Mouse (Mus musculus): Measurements from ENCODE around the gene Spcs3.
"Not testable (repeated sequence)": the region's sequence is repeated elsewhere in the genome, so short reads cannot be mapped to it uniquely, and the experiment has no call there.

Spcs3 gene

DNA sequence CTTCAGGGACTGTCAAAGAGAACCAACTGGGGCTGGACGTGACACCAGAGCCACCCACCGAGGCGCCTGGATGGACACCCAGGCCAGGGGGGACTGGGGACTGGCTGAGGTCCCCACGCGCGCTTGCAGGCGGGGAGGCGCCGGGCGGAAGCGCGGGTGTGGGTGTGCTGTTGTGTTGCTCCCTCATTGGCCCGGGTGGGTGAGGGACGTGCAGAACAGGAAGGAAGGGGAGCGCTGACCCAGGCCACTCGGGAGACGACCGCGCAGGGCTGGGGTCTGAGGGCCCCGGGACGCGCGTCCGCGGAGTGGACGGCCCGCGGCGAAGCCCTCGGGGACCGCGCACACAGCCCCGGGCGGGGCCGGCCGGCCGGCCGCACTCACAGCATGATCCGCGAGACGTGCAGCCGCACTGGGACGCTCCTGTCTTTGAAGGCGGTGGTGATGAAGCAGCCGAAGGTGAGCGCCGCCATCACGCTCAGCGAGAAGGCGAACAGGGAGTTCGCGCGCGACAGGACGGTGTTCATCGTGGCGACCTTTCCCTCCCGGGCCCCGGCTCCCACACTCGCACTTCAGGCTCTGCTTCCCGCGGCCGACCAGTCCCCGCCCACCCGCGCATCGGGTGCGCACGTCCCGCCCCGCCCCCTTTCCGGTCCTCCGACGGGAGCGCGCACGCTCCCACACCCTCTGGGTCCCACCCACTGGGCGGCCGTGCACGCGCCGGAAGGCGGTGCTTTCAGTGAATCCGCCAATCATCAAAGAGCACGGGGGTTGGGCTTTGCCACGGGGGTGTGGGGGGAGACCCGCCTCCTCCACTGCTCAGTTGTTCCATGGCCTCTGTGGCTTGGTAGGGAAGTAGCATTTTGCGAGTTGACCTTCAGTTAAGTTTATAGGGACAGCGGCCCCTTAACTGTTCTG is at the start of gene Spcs3, which contains the start of gene Asb5:
Gene Spcs3 (minus strand): TSS at position 617 of the 915 bp plus-strand sequence.
Gene Asb5 (plus strand): TSS at position 199 of the 915 bp plus-strand sequence.
- peak; percentile 93 to 97 for DNase-seq

DNA sequence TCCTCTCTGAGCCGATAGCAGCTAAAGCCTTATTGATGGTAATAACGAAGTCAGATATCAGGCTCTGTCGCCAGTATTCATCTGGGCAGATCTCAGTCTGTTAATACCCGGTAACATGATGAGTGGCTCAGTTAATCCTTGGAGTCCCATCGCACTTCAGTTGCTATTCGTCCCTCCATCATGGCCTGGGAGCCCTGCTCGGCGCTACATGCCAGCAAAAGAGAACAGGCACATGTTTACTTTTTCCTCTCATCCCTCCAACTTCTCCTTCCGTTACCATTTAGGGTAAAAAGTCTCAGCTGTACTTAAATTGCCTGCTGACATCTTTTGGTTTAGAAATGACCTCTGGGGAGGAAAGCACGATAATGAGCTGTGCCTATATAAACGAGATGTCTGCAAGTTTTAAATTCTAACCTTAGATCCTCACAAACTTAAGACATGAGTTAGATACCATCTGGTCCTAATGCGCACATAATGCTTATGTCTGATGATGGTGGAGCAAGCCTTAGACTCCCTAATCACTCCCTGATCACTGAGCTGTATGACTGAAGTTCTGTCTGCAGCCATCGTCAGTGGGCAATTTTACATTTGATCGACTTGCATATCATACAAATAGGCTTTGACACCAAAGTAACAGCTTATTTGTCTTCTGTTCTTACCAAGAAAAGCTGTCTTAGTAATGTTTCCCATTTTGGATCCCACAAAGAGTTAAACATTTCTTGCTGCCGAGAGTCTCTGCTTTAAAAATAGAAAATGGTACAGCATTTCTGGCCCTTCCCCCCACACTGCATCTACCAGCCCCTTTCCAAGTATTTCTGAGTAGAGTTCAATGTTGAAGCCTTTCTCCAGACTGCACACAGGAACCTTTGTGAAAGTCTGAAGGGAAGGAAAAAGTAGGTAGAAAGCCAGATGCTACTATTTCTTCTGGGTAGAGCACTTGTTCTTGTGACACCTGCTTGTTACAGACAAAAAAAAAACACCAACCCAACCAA is 41.1 kb upstream of the Spcs3 start:
- DNase-seq: no peak

DNA sequence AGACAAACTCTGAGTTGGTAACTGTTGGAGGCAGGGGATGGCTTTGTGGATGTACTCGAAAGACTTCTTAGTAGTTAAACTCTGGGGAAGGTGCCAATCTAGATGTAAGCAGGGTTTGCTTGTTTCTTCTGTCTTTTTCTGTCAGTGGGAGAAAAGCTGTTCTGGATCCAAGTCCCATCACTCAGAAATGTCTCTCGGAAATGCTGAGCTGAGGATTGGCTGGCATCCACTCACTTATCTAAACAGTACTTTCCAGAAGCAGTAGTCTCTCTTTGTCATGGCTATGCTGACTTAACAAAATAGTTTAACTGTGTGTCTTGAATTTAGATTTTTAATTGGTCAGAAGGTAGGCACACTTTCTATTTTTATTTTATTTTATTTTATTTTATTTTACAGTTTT is 37.4 kb upstream of the Spcs3 start:
- no peak for DNase-seq

DNA sequence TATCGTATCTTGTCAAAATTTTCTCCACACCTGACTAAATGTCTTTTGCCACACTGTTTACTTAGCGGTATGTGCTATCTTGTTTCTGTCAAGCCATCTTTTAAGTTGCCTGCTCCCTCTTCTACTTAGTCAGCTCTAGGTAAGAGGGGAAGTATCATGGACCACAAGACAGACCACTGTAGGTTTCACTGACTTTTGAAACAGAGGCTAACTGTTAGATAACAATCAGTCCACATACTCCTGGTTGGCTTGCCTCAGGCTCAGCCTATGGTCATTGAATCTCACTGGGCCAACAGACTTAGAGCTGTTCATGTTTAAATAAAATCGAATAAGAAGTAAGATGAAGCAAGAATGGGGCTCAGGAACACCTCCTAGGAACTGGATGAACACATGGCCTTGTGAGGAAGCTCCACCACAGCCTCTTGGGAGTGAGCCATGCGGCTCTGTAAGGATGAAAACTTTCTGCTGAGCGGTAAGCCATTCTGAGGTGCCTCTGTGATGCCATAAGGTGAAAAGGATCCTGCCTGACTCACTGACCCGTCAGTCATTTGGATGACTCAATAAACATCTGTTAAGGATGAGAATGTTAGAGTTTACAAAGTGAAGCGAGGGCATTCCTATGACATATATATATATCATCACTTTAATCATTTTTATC is 35.9 kb upstream of the Spcs3 start:
- no peak for DNase-seq

DNA sequence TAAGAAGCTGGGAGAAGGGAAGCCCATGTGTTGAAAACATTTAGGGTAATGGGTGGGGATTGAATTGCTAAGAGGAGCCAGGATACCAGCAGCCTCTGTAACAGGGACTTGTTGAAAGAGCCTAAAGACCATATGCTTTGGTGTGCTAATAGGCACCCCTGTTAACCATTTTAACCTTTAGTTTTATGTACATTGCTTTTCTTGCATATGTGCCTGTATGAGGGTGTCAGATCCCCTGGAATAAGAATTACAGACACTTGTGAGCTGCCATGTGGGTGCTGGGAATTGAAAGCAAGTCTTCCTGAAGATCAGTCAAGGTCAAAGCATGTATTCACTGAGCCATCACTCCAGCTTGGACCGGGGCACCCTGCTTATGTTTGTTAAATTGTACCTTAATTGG is 35.4 kb upstream of the Spcs3 start:
- no peak for DNase-seq

DNA sequence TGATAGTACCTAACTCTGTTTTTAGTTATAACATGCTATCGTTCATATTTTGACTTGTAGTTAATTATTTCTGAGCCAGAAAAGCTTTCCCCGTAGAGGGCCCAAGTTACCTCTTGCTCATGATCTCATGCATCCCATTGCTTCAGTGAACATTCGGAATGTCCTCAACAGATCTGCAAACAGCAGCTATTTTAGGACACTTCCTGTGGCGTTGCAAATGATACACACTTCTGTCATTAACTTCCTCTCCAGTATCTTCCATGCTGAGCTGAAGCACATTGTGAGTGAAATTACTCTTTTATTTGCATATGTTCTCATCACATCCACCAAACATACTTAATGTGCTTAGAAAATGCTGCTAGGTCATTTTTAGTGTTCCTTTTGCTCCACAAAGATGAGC is 32.3 kb upstream of the Spcs3 start:
- DNase-seq: no peak

DNA sequence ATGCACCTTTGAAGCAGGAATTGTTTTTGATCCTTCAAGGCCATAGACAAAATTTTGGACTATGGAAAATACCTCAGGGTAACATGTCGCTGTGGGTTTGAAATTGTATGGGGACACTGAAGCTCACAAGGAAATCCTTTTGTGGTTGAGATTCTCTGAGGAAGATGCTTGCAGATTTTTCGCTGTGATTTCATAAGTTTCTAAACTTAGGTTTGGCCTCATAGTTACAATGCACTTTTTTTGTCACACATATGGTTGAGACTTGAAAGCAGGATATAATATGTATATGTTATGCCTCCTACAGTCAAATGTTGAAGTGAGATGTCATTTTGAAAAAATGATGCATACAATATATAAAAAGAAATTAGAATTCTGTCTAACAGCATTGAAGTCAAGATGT is 25.1 kb upstream of the Spcs3 start:
- DNase-seq: no peak

DNA sequence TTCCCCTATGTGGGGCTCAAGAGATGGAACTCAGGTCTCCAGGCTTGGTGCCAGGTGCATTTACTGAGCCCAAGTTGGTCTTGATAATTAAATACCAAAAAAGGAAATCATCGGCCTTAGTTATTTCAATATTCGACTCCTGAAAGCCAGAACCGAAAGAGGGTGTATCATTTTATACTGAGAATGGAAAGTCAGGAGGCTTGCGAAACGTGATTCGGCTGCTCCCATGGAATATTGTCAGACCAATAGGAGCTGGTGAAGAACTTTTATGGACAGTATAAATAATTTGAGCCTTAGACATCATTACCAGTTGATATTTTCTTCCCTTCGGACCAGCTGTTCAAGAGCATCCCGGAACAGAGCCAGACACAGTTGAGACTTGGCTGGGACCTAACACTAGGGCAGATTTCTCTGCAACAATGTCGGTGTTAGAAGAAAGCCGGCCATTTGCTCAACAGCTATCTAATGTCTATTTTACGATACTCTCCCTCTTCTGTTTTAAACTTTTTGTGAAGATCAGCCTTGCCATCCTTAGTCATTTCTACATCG is 20.3 kb upstream of the Spcs3 start:
- no peak for DNase-seq

DNA sequence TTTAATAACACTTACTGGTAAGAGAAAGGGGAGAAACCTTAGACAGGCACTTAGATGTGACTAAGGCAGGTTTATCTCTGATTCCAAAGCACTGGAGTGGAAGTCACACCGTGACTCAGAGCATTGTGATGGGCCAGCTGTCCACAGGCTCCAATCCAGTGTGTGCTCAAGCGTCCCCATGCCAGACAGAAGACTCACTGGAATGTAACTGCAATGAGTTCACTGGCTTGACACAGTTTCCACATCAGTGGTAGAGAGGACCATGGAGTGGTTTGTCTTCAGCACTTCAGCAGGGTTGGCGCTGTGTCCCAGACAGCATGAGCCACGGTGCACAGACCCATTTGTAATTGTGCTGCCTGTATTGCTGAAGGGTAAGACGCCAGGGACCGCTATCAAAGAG is 18.6 kb upstream of the Spcs3 start:
- no peak for DNase-seq

DNA sequence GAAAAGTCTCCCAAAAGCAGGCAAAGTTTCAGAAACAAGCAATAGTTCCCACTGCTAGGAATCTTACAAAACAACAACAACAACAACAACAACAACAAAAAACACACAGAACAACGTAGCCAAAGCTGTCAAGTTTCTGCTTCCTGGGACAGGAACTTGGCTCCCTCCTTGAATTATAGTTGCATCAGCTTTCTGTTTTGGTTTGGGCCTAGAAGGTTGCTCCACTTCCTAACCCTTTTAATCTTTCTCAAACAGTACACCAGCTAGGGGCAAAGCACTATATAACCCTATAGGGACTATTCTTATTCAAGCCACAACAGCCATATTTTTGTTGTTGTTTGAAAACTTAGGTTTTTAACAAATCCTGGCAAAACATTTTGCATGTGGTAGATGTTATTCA is 11.5 kb upstream of the Spcs3 start:
- no peak for DNase-seq

DNA sequence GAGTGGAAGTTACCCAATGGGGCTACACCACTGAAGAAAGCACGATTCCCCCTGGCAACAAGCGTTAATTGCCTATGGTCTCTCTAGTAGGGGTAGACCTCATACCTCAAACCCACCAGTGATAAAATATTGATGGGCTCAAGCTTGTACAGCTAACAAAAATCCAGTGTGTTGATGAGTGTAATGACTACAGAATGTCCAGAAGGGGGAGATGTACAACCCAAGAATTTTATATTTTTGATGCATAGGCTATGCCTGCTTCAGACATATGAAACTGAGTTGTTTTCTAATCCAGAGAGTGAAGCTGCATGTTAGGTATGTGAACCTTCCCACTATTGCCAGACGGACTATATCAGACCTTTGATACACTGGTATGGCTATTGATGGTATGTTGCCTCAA is 7.5 kb upstream of the Spcs3 start:
- DNase-seq: no peak

DNA sequence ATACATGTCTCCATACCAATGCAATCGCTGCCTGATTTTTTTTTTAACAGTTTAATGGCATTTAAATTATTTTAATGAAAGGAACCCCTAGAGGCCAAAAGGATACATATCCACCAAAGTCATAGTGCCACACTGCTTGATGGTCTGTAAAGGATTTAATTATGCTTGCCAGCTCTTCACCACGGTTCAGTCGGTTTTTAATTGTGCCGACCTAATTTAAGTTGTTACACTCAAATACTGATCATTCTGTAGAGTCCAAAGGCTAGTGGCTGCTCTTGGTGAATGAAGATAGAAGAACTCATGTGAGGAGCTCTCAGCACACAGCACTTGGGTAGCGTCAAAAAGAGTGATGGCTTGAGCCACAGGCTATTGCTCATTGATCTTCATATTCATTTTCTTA is 5.4 kb upstream of the Spcs3 start:
- DNase-seq: no peak

DNA sequence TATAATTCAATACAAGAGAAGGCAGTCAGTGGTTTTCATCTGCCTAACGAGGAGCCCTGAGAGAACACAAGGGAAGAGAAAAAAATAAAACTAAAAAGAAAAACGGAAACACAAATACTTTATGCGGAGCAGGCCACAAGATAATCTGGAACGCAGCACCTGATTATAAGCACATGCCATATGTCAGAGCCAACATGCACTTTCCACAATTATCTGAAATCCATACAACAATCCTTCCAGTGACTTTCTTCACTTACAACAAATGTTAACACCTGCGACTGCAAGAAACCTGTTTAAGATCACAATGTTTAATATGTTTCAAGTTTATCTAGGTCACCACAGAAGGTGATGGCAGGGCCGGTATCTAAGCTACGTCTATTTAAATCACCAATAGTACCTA is 1.2 kb downstream of the Spcs3 start:
- no peak for DNase-seq

DNA sequence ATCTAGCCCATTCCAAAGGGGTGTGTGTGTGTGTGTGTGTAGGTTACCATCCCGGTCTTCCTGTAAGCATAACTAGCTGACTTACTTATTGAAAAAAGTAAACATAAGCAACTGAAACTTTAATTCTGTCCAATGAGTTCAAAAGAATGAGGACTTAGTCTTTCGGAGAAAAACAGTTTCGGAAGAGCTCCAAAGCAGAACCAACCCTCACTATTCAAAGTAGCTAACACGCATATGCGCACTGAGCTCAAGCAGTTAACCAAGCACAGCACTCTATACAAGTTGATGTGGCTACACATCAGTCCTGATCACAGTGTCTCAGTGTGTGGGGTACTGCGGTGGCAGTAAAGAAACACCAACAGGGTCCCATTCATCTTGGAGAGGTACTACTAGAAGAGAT is 3.1 kb downstream of the Spcs3 start:
- no peak for DNase-seq

DNA sequence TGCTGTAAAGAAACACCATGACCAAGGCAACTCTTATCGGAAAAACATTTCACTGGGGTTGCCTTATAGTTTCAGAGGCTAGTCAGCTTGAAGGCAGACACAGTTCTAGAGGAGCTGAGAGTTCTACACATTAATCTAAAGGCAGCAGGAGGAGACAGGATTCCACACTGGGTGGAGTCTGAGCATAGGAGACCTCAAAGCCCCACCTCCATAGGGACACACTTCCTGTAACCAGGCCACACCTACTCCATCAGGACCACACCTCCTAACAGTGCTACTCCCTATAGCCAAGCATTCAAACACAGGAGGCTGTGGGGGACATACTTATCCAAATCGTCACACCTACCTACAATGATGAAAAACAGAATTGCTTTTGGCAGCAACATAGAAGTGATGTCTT is 4.2 kb downstream of the Spcs3 start:
- DNase-seq: no peak

DNA sequence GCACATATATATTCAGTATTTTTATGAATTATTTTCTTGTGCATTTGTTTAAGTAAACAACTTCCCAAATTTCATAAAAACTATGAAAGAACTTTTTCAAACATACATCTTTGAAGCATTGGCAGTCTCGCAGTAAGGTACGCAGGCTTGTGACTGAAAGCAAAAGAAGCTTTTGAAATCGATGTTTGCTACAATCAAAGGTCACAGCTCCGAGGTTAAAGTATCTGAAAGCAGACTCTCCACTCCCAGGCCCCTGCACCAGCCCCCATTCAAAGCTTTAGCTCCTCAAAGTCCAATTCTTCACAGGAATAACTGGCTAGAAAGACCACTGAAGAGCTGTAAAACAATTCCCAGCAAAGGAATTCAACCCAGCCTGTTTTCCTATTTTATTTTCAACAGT is 9.3 kb downstream of the Spcs3 start:
- no peak for DNase-seq

DNA sequence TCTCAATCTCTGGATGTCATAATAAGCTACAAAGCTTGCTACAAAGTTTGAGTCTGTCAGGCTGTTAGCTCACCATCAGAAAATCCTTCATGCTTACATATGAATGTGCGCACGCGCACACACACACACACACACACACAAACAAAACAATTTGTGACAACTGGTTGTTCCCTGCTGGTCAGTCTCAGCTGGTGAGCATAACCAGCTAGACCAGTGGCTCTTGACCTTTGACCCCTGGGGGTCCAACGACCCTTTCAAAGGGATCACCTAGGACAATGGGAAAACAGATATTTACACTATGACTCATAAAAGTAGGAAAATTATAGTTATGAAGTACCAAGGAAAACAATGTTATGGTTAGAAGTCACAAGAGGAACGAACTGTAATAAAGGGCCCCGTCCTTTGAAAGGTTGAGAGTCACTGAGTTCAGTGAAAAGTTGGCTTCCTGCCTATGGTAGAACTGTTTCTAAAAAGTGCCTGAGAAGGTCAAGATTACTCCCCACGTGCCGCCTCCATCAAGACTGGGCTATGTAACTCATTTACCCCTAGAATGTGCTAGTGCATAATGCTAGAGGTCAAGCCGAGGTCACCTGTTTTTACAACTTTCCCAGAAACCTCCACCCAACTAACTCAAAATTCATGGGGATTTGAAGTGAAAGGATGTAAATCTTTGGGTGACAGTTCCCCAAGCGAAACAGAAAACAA is 10.9 kb downstream of the Spcs3 start:
- DNase-seq: no peak

DNA sequence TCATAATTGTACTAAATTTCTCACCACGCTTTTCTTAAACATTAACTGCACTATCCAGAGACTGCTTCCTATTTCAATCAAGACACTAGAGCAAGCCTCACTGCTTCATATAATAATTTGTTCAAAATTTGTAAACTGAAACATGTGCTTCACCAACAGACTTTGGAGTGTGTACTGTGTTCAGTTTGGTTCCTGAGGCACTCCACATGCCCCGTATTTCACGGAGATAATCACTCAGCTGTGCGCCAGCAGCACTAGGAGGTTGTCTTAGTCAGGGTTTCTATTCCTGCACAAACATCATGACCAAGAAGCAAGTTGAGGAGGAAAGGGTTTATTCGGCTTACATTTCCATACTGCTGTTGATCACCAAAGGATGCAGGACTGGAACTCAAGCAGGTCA is 17.6 kb downstream of the Spcs3 start:
- not testable (repeated sequence) for DNase-seq

DNA sequence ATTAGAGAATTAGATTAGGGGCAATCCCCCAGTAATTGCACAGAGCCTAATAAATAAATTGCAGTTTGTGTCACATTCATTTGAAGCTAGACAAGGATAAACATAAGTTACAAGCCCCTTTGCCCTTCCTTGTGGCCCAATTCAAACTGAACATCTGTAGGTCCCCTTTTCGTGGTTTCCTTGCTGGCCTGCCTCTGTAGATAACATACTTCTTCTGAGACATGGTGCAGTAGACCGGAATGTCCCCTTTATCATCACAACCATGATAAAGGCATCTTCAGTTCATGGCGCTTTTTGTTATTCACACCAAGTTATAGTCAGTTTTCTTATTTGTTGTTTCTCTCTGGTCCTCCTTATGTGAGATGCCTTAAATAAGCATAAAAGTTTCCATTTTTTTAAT is 18.0 kb downstream of the Spcs3 start:
- no peak for DNase-seq

DNA sequence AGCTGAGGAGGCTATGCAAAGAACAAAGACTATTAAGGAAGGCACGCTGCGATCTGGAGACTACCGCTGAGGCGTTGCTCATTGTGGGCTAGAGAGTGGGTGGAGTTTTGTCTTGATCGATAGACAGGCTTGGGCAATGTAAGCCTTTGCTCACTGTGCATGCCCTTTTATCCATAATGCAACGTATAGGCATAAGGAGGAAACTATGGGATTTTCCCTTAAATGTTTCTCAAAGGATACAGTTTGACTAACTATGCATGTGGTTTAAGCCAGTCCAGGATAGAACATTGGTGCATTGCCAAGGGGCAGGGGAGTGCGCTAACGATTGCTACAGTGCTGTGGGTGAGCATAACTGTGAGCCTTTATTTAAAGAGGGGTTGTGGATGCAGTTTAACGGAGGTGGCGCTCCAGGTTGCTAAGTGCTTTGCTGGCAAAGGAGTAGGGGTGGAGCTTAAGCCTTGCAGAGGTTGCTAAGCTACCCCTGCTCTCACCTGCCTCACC is 20.5 kb downstream of the Spcs3 start:
- no peak for DNase-seq

DNA sequence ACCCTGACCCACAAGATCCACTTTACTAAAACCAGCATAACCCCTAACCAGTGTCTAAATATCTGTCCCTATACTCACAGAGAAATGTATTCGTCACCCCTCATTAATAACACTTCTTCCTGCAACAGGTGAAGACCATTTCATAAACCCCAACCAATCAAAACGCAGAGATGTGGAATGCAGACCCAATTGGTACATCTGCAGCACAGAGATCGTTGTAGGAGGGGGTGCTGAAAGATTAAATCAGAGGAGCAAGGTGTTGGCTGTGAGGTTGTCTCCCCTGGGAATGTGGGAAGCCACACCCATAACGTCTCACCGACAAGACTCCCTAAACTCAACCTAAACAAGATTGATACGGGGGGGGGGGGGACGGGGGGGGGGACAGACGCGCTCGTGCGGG is 21.0 kb downstream of the Spcs3 start:
- DNase-seq: no peak

DNA sequence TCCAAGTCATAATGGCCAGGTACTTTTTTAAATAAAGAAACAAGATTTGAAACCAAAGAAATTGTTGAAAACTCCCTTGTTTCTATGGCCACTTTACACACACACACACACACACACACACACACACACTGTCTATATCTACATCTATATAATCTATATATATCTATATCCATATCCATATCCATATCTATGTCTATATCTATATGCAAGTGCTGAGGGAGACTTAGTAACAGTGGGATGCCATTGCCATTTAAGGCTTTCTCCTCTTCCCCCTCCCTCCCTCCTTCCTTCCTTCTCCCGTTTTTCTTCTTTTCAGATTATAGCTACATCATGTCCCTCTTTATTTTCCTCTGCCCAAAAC is 21.7 kb downstream of the Spcs3 start:
- DNase-seq: no peak

Measured in spleen, adult 18-20 months (tissue).